ENCODE assay signal across 8 mouse cellular contexts in genomic region chr9:35569571-35570534, GRCm38 (mm10). TPM values are rescaled to one million over a fixed set of nuclear protein-coding genes. Genes with fewer than 3 reads are reported as not detected.
DNase-seq lines count a peak whose midpoint lies in the region; ATAC-seq and TF ChIP-seq lines count a peak whose summit lies in the region.

Pate2 (plus strand) TSS chr9:35570284.
Hyls1 (minus strand) TSS chr9:35570398.

- no peak for TF ChIP-seq EP300 in heart, postnatal 0 days (IDR thresholded peaks at IDR 0.05; ENCODE audit: low read depth)

- H3K4me3 ChIP-seq in E14TG2a.4 (replicated peaks; ENCODE audit: low read length), result peak within 1 kb of the TSS; percentile 92
- H3K4me3 ChIP-seq in forebrain, embryonic 12.5 days (replicated peaks), result peak within 1 kb of the TSS; percentile 80
- peak within 1 kb of the TSS; percentile 84 for H3K4me3 ChIP-seq in heart, postnatal 0 days (ENCODE audit: low read depth, low read length)
- H3K4me3 ChIP-seq in liver, embryonic 16.5 days (ENCODE audit: low read depth, low read length), result peak within 1 kb of the TSS; percentile 95
- peak within 1 kb of the TSS; percentile 62 for H3K4me3 ChIP-seq in neural tube, embryonic 13.5 days
- H3K4me3 ChIP-seq in testis, adult 2 months (ENCODE audit: control insufficient read depth, low read depth, low read length), result peak within 1 kb of the TSS; percentile 97

- DNase-seq in c-Kit-positive CD71-positive TER-119-positive erythroid progenitor cells, embryonic 14.5 days (ENCODE audit: low spot score), result peak; percentile 96
- peak; percentile 97 for DNase-seq in heart, postnatal 0 days (ENCODE audit: low spot score)
- peak; percentile 93 to 96 for DNase-seq in kidney, postnatal 4 days

- peaks cover 8% of the 10 kb centered on the region; the same call in 1 of the 2 replicates for H3K27me3 ChIP-seq in E14TG2a.4 (ENCODE audit: insufficient read depth, low read length)
- peaks cover 12% of the 10 kb centered on the region for H3K27me3 ChIP-seq in forebrain, embryonic 12.5 days
- peaks cover 6% of the 10 kb centered on the region; the same call in 1 of the 2 replicates for H3K27me3 ChIP-seq in heart, postnatal 0 days (ENCODE audit: control insufficient read depth, insufficient read depth, low read length)
- H3K27me3 ChIP-seq in liver, embryonic 16.5 days (ENCODE audit: control insufficient read depth, insufficient read depth, low read depth, low read length), result peaks cover 20% of the 10 kb centered on the region
- peaks cover 12% of the 10 kb centered on the region for H3K27me3 ChIP-seq in neural tube, embryonic 13.5 days
- no peaks in the 10 kb centered on the region for H3K27me3 ChIP-seq in testis, adult 2 months (ENCODE audit: control insufficient read depth, insufficient read depth, low read length)

- peak within 1 kb of the TSS; percentile 67 for H3K4me2 ChIP-seq in forebrain, embryonic 12.5 days
- H3K4me2 ChIP-seq in heart, postnatal 0 days (ENCODE audit: low read depth, low read length), result peak within 1 kb of the TSS; percentile 92
- H3K4me2 ChIP-seq in liver, embryonic 16.5 days (ENCODE audit: low read depth, low read length), result peak within 1 kb of the TSS; percentile 73
- H3K4me2 ChIP-seq in neural tube, embryonic 13.5 days, result peak within 1 kb of the TSS; percentile 67

- TF ChIP-seq POLR2A in testis, adult 2 months (IDR thresholded peaks at IDR 0.05; ENCODE audit: control insufficient read depth, low read depth, low read length), result peak; percentile 94

- peak; percentile 98 for ATAC-seq in forebrain, embryonic 12.5 days (ENCODE audit: low FRiP score)
- peak; percentile 96 for ATAC-seq in heart, postnatal 0 days (ENCODE audit: insufficient read depth, low read depth)
- ATAC-seq in liver, embryonic 16.5 days (ENCODE audit: low read depth), result peak; percentile 94
- ATAC-seq in neural tube, embryonic 13.5 days (ENCODE audit: low read depth), result peak; percentile 98

- peaks cover 60% of the 10 kb centered on the region for H3K4me1 ChIP-seq in E14TG2a.4 (replicated peaks; ENCODE audit: low read depth, low read length)
- peaks cover 22% of the 10 kb centered on the region for H3K4me1 ChIP-seq in forebrain, embryonic 12.5 days
- H3K4me1 ChIP-seq in heart, postnatal 0 days (ENCODE audit: control insufficient read depth, insufficient read depth), result peaks cover 13% of the 10 kb centered on the region; the same call in 1 of the 2 replicates
- peaks cover 3% of the 10 kb centered on the region for H3K4me1 ChIP-seq in liver, embryonic 16.5 days (ENCODE audit: control insufficient read depth, low read depth, low read length)
- peaks cover 25% of the 10 kb centered on the region for H3K4me1 ChIP-seq in neural tube, embryonic 13.5 days (replicated peaks)
- peaks cover 5% of the 10 kb centered on the region for H3K4me1 ChIP-seq in testis, adult 2 months (ENCODE audit: control insufficient read depth, insufficient read depth, low read length)

- peaks cover 38% of the 10 kb centered on the region for H3K36me3 ChIP-seq in E14TG2a.4 (ENCODE audit: insufficient read depth, low read length)
- peaks cover 26% of the 10 kb centered on the region for H3K36me3 ChIP-seq in forebrain, embryonic 12.5 days (replicated peaks)
- H3K36me3 ChIP-seq in heart, postnatal 0 days (replicated peaks; ENCODE audit: control insufficient read depth, insufficient read depth, low read length), result peaks cover 31% of the 10 kb centered on the region
- peaks cover 21% of the 10 kb centered on the region for H3K36me3 ChIP-seq in liver, embryonic 16.5 days (ENCODE audit: control insufficient read depth, insufficient read depth)
- peaks cover 30% of the 10 kb centered on the region for H3K36me3 ChIP-seq in neural tube, embryonic 13.5 days
- no peaks in the 10 kb centered on the region; the same call in 1 of the 2 replicates for H3K36me3 ChIP-seq in testis, adult 2 months (ENCODE audit: control insufficient read depth, insufficient read depth, low read length)

- 0 out of 2 replicates have a peak, but pooled peaks have one; percentile 11 for TF ChIP-seq CTCF in E14TG2a.4 (conservative IDR thresholded peaks at IDR 0.05; ENCODE audit: low read length)
- TF ChIP-seq CTCF in heart, postnatal 0 days (IDR thresholded peaks at IDR 0.05; ENCODE audit: low read depth), result no peak
- no peak for TF ChIP-seq CTCF in testis, adult 2 months (IDR thresholded peaks at IDR 0.05; ENCODE audit: control insufficient read depth, insufficient read depth, insufficient replicate concordance, low read depth, low read length)

- peak within 1 kb of the TSS; percentile 88 for H3K9ac ChIP-seq in forebrain, embryonic 12.5 days
- H3K9ac ChIP-seq in heart, postnatal 0 days (replicated peaks; ENCODE audit: low read depth, low read length), result peak within 1 kb of the TSS; percentile 77
- H3K9ac ChIP-seq in liver, embryonic 16.5 days (ENCODE audit: low read depth, low read length), result peak within 1 kb of the TSS; percentile 92
- peak within 1 kb of the TSS; percentile 89 for H3K9ac ChIP-seq in neural tube, embryonic 13.5 days

- peak within 1 kb of the TSS; percentile 93 for H3K27ac ChIP-seq in forebrain, embryonic 12.5 days
- peak within 1 kb of the TSS; percentile 86 for H3K27ac ChIP-seq in heart, postnatal 0 days (ENCODE audit: low read depth)
- H3K27ac ChIP-seq in liver, embryonic 16.5 days (ENCODE audit: low read length), result peak within 1 kb of the TSS; percentile 94
- H3K27ac ChIP-seq in neural tube, embryonic 13.5 days (replicated peaks), result peak within 1 kb of the TSS; percentile 93
- peak within 1 kb of the TSS; percentile 99 for H3K27ac ChIP-seq in testis, adult 2 months (ENCODE audit: control insufficient read depth, insufficient read depth, low read depth, low read length)

- WGBS in forebrain, embryonic 12.5 days, result under 1% methylated on average over 86 of the region's 86 CpGs
- WGBS in heart, postnatal 0 days, result under 1% methylated on average over 86 of the region's 86 CpGs
- WGBS in liver, embryonic 16.5 days (ENCODE audit: insufficient replicate concordance), result under 1% methylated on average over 85 of the region's 86 CpGs
- under 1% methylated on average over 86 of the region's 86 CpGs for WGBS in neural tube, embryonic 13.5 days

- H3K9me3 ChIP-seq in E14TG2a.4 (ENCODE audit: low read length), result no peaks in the 10 kb centered on the region
- H3K9me3 ChIP-seq in forebrain, embryonic 12.5 days, result no peaks in the 10 kb centered on the region
- H3K9me3 ChIP-seq in heart, postnatal 0 days (replicated peaks; ENCODE audit: control insufficient read depth, low read length), result no peaks in the 10 kb centered on the region
- no peaks in the 10 kb centered on the region for H3K9me3 ChIP-seq in liver, embryonic 16.5 days (replicated peaks; ENCODE audit: control insufficient read depth, low read length)
- no peaks in the 10 kb centered on the region for H3K9me3 ChIP-seq in neural tube, embryonic 13.5 days

RNA-seq across cellular contexts. Expression of gene Pate2, which starts in this region (rescaled TPM):
- polyA plus RNA-seq in forebrain, embryonic 12.5 days (2016; fragmentation: Nextera tagmentation; extraction: Ambion mirVana), result 2.3 TPM in 2 replicates
- total RNA-seq in heart, postnatal 0 days (2014; rRNA removed; ENCODE audit: low replicate concordance), result not detected in 2 replicates
- 0.10 and 0.30 TPM in 2 replicates for polyA plus RNA-seq in heart, postnatal 0 days (2015; fragmentation: Nextera tagmentation; extraction: Ambion mirVana)
- 0.05 and 0.09 TPM in 2 replicates for polyA plus RNA-seq in liver, embryonic 16.5 days (2015; fragmentation: Nextera tagmentation; extraction: Ambion mirVana)
- 1.1 and 1.6 TPM in 2 replicates for polyA plus RNA-seq in neural tube, embryonic 13.5 days (2015; fragmentation: Nextera tagmentation; extraction: Ambion mirVana)
- 1.1 and 2.3 TPM in 2 replicates for polyA plus RNA-seq in testis, adult 2 months (2012; rRNA removed)

RNA-seq across cellular contexts. Expression of gene Hyls1, which starts in this region (rescaled TPM):
- 26.7 and 29.9 TPM in 2 replicates for polyA plus RNA-seq in forebrain, embryonic 12.5 days (2016; fragmentation: Nextera tagmentation; extraction: Ambion mirVana)
- total RNA-seq in heart, postnatal 0 days (2014; rRNA removed; ENCODE audit: low replicate concordance), result 2.9 and 8.8 TPM in 2 replicates
- 7.2 and 8.8 TPM in 2 replicates for polyA plus RNA-seq in heart, postnatal 0 days (2015; fragmentation: Nextera tagmentation; extraction: Ambion mirVana)
- polyA plus RNA-seq in liver, embryonic 16.5 days (2015; fragmentation: Nextera tagmentation; extraction: Ambion mirVana), result 9.0 and 9.4 TPM in 2 replicates
- polyA plus RNA-seq in neural tube, embryonic 13.5 days (2015; fragmentation: Nextera tagmentation; extraction: Ambion mirVana), result 18.6 and 21.2 TPM in 2 replicates
- polyA plus RNA-seq in testis, adult 2 months (2012; rRNA removed), result 39.7 and 41.8 TPM in 2 replicates

Comparison
In these comparisons a context has a peak if more than half of its experiments do, and no peak if none do; other contexts are left out.
1. Peak in every context shown above with its lines: DNase-seq, ATAC-seq, H3K4me3 ChIP-seq and H3K27ac ChIP-seq.